Mouse (Mus musculus) embryonic facial prominence, embryonic 14.5 days (tissue): ENCODE data around the gene Ntsr1. TPM values are rescaled to one million over a fixed set of nuclear protein-coding genes. Genes with fewer than 3 reads are reported as not detected.
A peak's percentile ranks its signal among the peaks of the same experiment; 100 is the strongest.

Experiments
- ATAC-seq: fragments of 200-750 bp; cut with Nextera tagmentation; 2 replicates; pipeline ENCODE4 v1.8.0; 2017; ENCODE audit warnings: low read depth, moderate number of reproducible peaks, moderate TSS enrichment
- DNase-seq: peaks from one replicate; pipeline ENCODE4 v3.0.0-alpha.2; 2015; ENCODE audit warnings: low spot score
- H3K27ac ChIP-seq: fragments of 300-500 bp; sonication (generic); replicated peaks from 2 replicates; pipeline ENCODE4 v1.5.1; 2014; ENCODE audit warnings: low read depth, mild to moderate bottlenecking, low read length, moderate library complexity
- H3K27me3 ChIP-seq: fragments of 300-500 bp; sonication (generic); replicated peaks from 2 replicates; pipeline ENCODE4 v1.6.1; 2014; ENCODE audit warnings: low read length; ENCODE audit not compliant: control insufficient read depth, insufficient read depth
- H3K36me3 ChIP-seq: fragments of 300-500 bp; sonication (generic); 2 replicates; pipeline ENCODE4 v1.6.1; 2014; ENCODE audit warnings: low read length, mixed read lengths; ENCODE audit not compliant: control insufficient read depth, insufficient read depth
- H3K4me1 ChIP-seq: fragments of 300-500 bp; sonication (generic); 2 replicates; pipeline ENCODE4 v1.6.1; 2014; ENCODE audit warnings: antibody characterized with exemption, low read length; ENCODE audit not compliant: control insufficient read depth, insufficient read depth
- H3K4me2 ChIP-seq: fragments of 300-500 bp; sonication (generic); 2 replicates; pipeline ENCODE4 v1.6.1; 2014; ENCODE audit warnings: low read depth, mild to moderate bottlenecking, low read length, moderate library complexity, mixed read lengths
- H3K4me3 ChIP-seq: fragments of 300-500 bp; sonication (generic); 2 replicates; pipeline ENCODE4 v1.5.1; 2014; ENCODE audit warnings: low read depth, mild to moderate bottlenecking, low read length
- H3K9ac ChIP-seq: fragments of 300-500 bp; sonication (generic); 2 replicates; pipeline ENCODE4 v1.6.1; 2014; ENCODE audit warnings: low read depth, mild to moderate bottlenecking, low read length, moderate library complexity, mixed read lengths
- H3K9me3 ChIP-seq: fragments of 300-500 bp; sonication (generic); 2 replicates; pipeline ENCODE4 v1.6.1; 2016; ENCODE audit warnings: low read length; ENCODE audit not compliant: control insufficient read depth
- WGBS: fragments of 180-500 bp; shearing (Covaris S2); extraction: QIAGEN DNeasy Blood & Tissue Kit; methylation state at CpG from one replicate; pipeline ENCODE4 v1.1.7; 2014; 5-methylcytosine and 5-hydroxymethylcytosine counted together
- polyA plus RNA-seq: library from polyadenylated mRNA; unstranded; fragments of >200 nt; fragmentation: Nextera tagmentation; extraction: Ambion mirVana; gene quantifications from 2 replicates; pipeline ENCODE4 v1.2.1, GENCODE M21; 2014

The Ntsr1 gene
- polyA plus RNA-seq = 0.70 and 1.00 TPM in 2 replicates

DNA sequence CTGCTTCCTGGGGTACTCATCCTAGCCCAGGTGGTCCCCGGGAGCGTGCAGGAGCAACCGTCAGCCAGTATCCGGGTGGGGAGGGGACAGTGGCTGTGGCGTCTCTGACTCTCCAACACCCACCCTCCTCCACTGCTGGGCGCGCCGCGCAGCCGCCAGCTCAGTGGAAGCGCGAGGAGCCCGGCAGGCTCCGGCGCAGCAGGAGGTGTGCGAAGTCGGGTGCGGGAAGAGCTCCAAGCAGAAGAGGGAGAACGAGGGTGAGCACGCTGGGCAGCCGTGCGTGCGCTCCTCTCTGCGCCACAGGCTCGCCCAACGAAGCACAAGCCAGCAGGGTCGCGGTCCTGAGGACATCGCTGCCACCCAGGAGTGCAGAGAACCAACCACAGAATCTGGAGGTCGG is at the start of gene Ntsr1:
Ntsr1 (plus strand) TSS at position 236 of the 400 bp plus-strand sequence.
- H3K9ac ChIP-seq = peak within 1 kb of the TSS; percentile 46
- WGBS = under 1% methylated on average over 26 of the region's 30 CpGs
- H3K4me2 ChIP-seq = peak within 1 kb of the TSS; percentile 74
- no peaks in the 10 kb centered on the region for H3K9me3 ChIP-seq
- no peak for DNase-seq
- no peaks in the 10 kb centered on the region for H3K36me3 ChIP-seq
- H3K4me3 ChIP-seq = peak within 1 kb of the TSS; percentile 35
- H3K27me3 ChIP-seq = peaks cover 41% of the 10 kb centered on the region
- ATAC-seq = no peak
- H3K4me1 ChIP-seq = peaks cover 13% of the 10 kb centered on the region
- no peak within 1 kb of the TSS for H3K27ac ChIP-seq

- no peak overlapping the region for H3K4me3 ChIP-seq
- no peaks in the 10 kb centered on the region for H3K36me3 ChIP-seq
- DNase-seq (peak; percentile 31), ATAC-seq (no peak; the same call in 1 of the 2 replicates)
- H3K9ac ChIP-seq = no peak overlapping the region
- 79% methylated on average over 5 of the region's 5 CpGs for WGBS
- no peaks in the 10 kb centered on the region for H3K9me3 ChIP-seq
- no peak overlapping the region for H3K27ac ChIP-seq
- peaks cover 13% of the 10 kb centered on the region for H3K27me3 ChIP-seq
- H3K4me1 ChIP-seq = 0 out of 2 replicates have a peak, but pooled peaks cover under 1% of the 10 kb centered on the region
- no peak overlapping the region for H3K4me2 ChIP-seq
Observed at GRCm38 (mm10) chr2:180450529-180450928, 49.2 kb upstream of the Ntsr1 start.

- Histone ChIP-seq H3K9ac (peak within 1 kb of the TSS; percentile 51), H3K27ac (no peak within 1 kb of the TSS), H3K4me3 (peak within 1 kb of the TSS; percentile 48), H3K36me3 (no peaks in the 10 kb centered on the region), H3K4me2 (peak within 1 kb of the TSS; percentile 83), H3K9me3 (no peaks in the 10 kb centered on the region), H3K27me3 (peaks cover 46% of the 10 kb centered on the region), H3K4me1 (peaks cover 8% of the 10 kb centered on the region; the same call in 1 of the 2 replicates)
- DNase-seq (peak; percentile 82), ATAC-seq (peak; percentile 94)
- 2% methylated on average over 64 of the region's 65 CpGs for WGBS
Observed at GRCm38 (mm10) chr2:180455723-180456698, 43.8 kb upstream of the Ntsr1 start, which contains the start of gene Slco4a1. TSS of gene Slco4a1 (plus strand) at chr2:180456245.

- H3K9me3 ChIP-seq = no peaks in the 10 kb centered on the region
- H3K9ac ChIP-seq = peak overlapping the region; percentile 51
- peaks cover 8% of the 10 kb centered on the region; the same call in 1 of the 2 replicates for H3K4me1 ChIP-seq
- DNase-seq = no peak
- H3K4me2 ChIP-seq = peak overlapping the region; percentile 83
- 2% methylated on average over 25 of the region's 28 CpGs for WGBS
- ATAC-seq = no peak
- no peaks in the 10 kb centered on the region for H3K36me3 ChIP-seq
- H3K27me3 ChIP-seq = peaks cover 46% of the 10 kb centered on the region
- H3K4me3 ChIP-seq = peak overlapping the region; percentile 48
- no peak overlapping the region for H3K27ac ChIP-seq
Observed at GRCm38 (mm10) chr2:180456705-180457104, 43.1 kb upstream of the Ntsr1 start.

DNA sequence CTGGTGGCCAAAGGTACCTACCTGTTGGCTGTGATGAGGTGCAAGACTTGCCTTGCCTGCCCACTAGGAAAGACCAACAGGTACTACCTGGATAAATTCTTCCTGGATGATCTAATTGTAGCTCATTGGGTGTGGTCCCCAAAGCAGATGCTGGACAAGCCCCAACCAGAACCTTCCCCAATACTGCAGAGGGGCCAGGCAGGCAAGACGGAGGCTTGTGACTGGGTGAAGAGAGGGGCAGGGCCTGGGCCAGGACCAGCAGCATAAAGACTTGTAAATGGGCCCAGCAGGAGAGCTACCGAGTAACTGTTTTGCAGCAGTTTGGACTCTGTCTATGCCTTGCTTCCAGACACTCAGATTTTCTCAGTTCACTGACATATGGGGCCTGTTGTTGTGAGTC is 42.1 kb upstream of the Ntsr1 start:
- no peaks in the 10 kb centered on the region for H3K9me3 ChIP-seq
- peaks cover 8% of the 10 kb centered on the region; the same call in 1 of the 2 replicates for H3K4me1 ChIP-seq
- no peaks in the 10 kb centered on the region for H3K36me3 ChIP-seq
- DNase-seq = peak; percentile 32
- H3K4me3 ChIP-seq = no peak overlapping the region
- H3K27me3 ChIP-seq = peaks cover 46% of the 10 kb centered on the region
- no peak overlapping the region for H3K27ac ChIP-seq
- ATAC-seq = no peak
- no peak overlapping the region for H3K9ac ChIP-seq
- H3K4me2 ChIP-seq = peak overlapping the region; percentile 83; the same call in 1 of the 2 replicates
- 20% methylated on average over 1 of the region's 2 CpGs for WGBS

GRCm38 (mm10) chr2:180459437-180459836 is 40.3 kb upstream of the Ntsr1 start:
- WGBS = 52% methylated on average over 4 of the region's 4 CpGs
- no peak overlapping the region for H3K4me2 ChIP-seq
- H3K27me3 ChIP-seq = peaks cover 44% of the 10 kb centered on the region

GRCm38 (mm10) chr2:180460801-180461200 is 39.0 kb upstream of the Ntsr1 start:
- no peak overlapping the region for H3K4me3 ChIP-seq

More at GRCm38 (mm10) chr2:180459437-180459836, 40.3 kb upstream of the Ntsr1 start:
- H3K4me1 ChIP-seq = peaks cover 8% of the 10 kb centered on the region; the same call in 1 of the 2 replicates
- DNase-seq = no peak
- H3K9ac ChIP-seq = no peak overlapping the region
- no peak overlapping the region for H3K27ac ChIP-seq
- H3K4me3 ChIP-seq = no peak overlapping the region
- no peak for ATAC-seq
- no peaks in the 10 kb centered on the region for H3K36me3 ChIP-seq
- no peaks in the 10 kb centered on the region for H3K9me3 ChIP-seq

DNA sequence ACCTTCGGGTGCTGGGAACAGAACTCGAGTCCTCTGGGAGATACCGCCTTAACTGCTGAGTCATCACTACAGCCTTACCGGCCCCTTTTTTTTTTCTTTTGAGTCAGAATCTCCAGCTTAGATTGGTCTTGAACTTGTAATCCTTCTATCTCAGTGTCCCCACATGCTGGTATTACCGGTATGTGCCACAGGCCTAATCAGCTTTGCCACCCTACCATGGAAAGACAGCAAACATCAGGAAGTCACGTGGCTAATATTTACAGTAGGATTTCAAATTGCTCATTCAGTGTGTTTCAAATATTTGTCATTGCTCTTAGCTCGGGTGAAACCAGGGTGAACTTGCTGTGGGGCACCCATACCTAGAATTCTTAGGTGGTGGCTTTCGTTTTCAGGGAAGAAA is 37.2 kb upstream of the Ntsr1 start:
- Histone ChIP-seq H3K4me2 (no peak overlapping the region), H3K36me3 (no peaks in the 10 kb centered on the region), H3K4me3 (no peak overlapping the region), H3K9ac (no peak overlapping the region), H3K9me3 (no peaks in the 10 kb centered on the region), H3K27me3 (peaks cover 12% of the 10 kb centered on the region; the same call in 1 of the 2 replicates), H3K27ac (no peak overlapping the region), H3K4me1 (no peaks in the 10 kb centered on the region)
- DNase-seq (no peak), ATAC-seq (no peak)
- WGBS = 73% methylated on average over 8 of the region's 8 CpGs

More at GRCm38 (mm10) chr2:180460801-180461200, 39.0 kb upstream of the Ntsr1 start:
- Histone ChIP-seq H3K9me3 (no peaks in the 10 kb centered on the region), H3K27ac (no peak overlapping the region), H3K4me1 (peaks cover 4% of the 10 kb centered on the region; the same call in 1 of the 2 replicates), H3K4me2 (no peak overlapping the region), H3K9ac (no peak overlapping the region), H3K36me3 (no peaks in the 10 kb centered on the region), H3K27me3 (peaks cover 30% of the 10 kb centered on the region)
- 56% methylated on average over 8 of the region's 8 CpGs for WGBS
- DNase-seq (peak; percentile 38), ATAC-seq (peak; percentile 44; the same call in 1 of the 2 replicates)
